Mouse (Mus musculus): ENCODE measurements at regions not wholly inside any gene's neighbourhood (a gene's known extent, or its start where the extent isn't known, plus 50 kb on each side); places are given as distances from the start of the nearest gene placed in this dataset.
"Not testable (repeated sequence)": the region's sequence is repeated elsewhere in the genome, so short reads cannot be mapped to it uniquely, and the experiment has no call there.

GRCm38 (mm10) chr12:90576103-90576502 is 162.1 kb downstream of the Dio2 start:
- Histone ChIP-seq H3K4me3 (replicated peaks; ENCODE audit: insufficient read depth, low read depth, low read length) (no peak overlapping the region), H3K27me3 (ENCODE audit: control insufficient read depth, insufficient read depth, low read length) (no peaks in the 10 kb centered on the region), H3K4me1 (ENCODE audit: control insufficient read depth, insufficient read depth, low read length) (no peaks in the 10 kb centered on the region; the same call in 1 of the 2 replicates), H3K27ac (ENCODE audit: insufficient read depth, low read length) (no peak overlapping the region)
- DNase-seq = no peak
- 80% methylated on average over 2 of the region's 2 CpGs for WGBS
- TF ChIP-seq POLR2A (IDR thresholded peaks at IDR 0.05; ENCODE audit: borderline replicate concordance, insufficient read depth, low read length) = no peak
- TF ChIP-seq CTCF (IDR thresholded peaks at IDR 0.05; ENCODE audit: borderline replicate concordance, insufficient read depth, low read depth, low read length) = no peak

- no peak for DNase-seq
- no peak overlapping the region for H3K4me3 ChIP-seq (replicated peaks; ENCODE audit: insufficient read depth, low read depth, low read length)
- no peaks in the 10 kb centered on the region; the same call in 1 of the 2 replicates for H3K4me1 ChIP-seq (ENCODE audit: control insufficient read depth, insufficient read depth, low read length)
- no peak overlapping the region for H3K27ac ChIP-seq (ENCODE audit: insufficient read depth, low read length)
- 91% methylated on average over 5 of the region's 5 CpGs for WGBS
- H3K27me3 ChIP-seq (ENCODE audit: control insufficient read depth, insufficient read depth, low read length) = no peaks in the 10 kb centered on the region
- TF ChIP-seq CTCF (IDR thresholded peaks at IDR 0.05; ENCODE audit: borderline replicate concordance, insufficient read depth, low read depth, low read length) (no peak), POLR2A (IDR thresholded peaks at IDR 0.05; ENCODE audit: borderline replicate concordance, insufficient read depth, low read length) (no peak)
Measured at GRCm38 (mm10) chr12:90571907-90572306, 166.3 kb downstream of the Dio2 start.

- Histone ChIP-seq H3K4me1 (ENCODE audit: control insufficient read depth, insufficient read depth, low read length) (no peaks in the 10 kb centered on the region; the same call in 1 of the 2 replicates), H3K4me3 (replicated peaks; ENCODE audit: insufficient read depth, low read depth, low read length) (no peak overlapping the region), H3K27me3 (ENCODE audit: control insufficient read depth, insufficient read depth, low read length) (no peaks in the 10 kb centered on the region), H3K27ac (ENCODE audit: insufficient read depth, low read length) (no peak overlapping the region)
- TF ChIP-seq POLR2A (IDR thresholded peaks at IDR 0.05; ENCODE audit: borderline replicate concordance, insufficient read depth, low read length) = no peak
- 3% methylated on average over 2 of the region's 2 CpGs for whole genome bisulfite sequencing
- peak; percentile 60 to 68 for DNase-seq
Measured at GRCm38 (mm10) chr12:90571506-90571905, 166.7 kb downstream of the Dio2 start.

GRCm38 (mm10) chr12:90566349-90566748 is 171.9 kb downstream of the Dio2 start:
- peak; percentile 72 to 78 for DNase-seq
- Histone ChIP-seq H3K27me3 (ENCODE audit: control insufficient read depth, insufficient read depth, low read length) (no peaks in the 10 kb centered on the region), H3K4me3 (replicated peaks; ENCODE audit: insufficient read depth, low read depth, low read length) (no peak overlapping the region), H3K4me1 (ENCODE audit: control insufficient read depth, insufficient read depth, low read length) (peaks cover 7% of the 10 kb centered on the region; the same call in 1 of the 2 replicates), H3K27ac (ENCODE audit: insufficient read depth, low read length) (peak overlapping the region; percentile 84)
- 73% methylated on average over 6 of the region's 6 CpGs for WGBS
- TF ChIP-seq POLR2A (IDR thresholded peaks at IDR 0.05; ENCODE audit: borderline replicate concordance, insufficient read depth, low read length) (no peak), CTCF (IDR thresholded peaks at IDR 0.05; ENCODE audit: borderline replicate concordance, insufficient read depth, low read depth, low read length) (peak; percentile 68)

- peaks cover 7% of the 10 kb centered on the region; the same call in 1 of the 2 replicates for H3K4me1 ChIP-seq (ENCODE audit: control insufficient read depth, insufficient read depth, low read length)
- no peak overlapping the region for H3K4me3 ChIP-seq (replicated peaks; ENCODE audit: insufficient read depth, low read depth, low read length)
- peak; percentile 71 to 90 for DNase-seq
- WGBS = 11% methylated on average over 3 of the region's 3 CpGs
- TF ChIP-seq POLR2A (IDR thresholded peaks at IDR 0.05; ENCODE audit: borderline replicate concordance, insufficient read depth, low read length) = no peak
- no peaks in the 10 kb centered on the region for H3K27me3 ChIP-seq (ENCODE audit: control insufficient read depth, insufficient read depth, low read length)
- peak overlapping the region; percentile 9 for H3K27ac ChIP-seq (ENCODE audit: insufficient read depth, low read length)
Measured at GRCm38 (mm10) chr12:90565051-90565450, 173.2 kb downstream of the Dio2 start.

GRCm38 (mm10) chr12:90564594-90564993 is 173.6 kb downstream of the Dio2 start:
- DNase-seq = peak; percentile 36 to 49
- H3K27ac ChIP-seq (ENCODE audit: insufficient read depth, low read length) = peak overlapping the region; percentile 9
- not testable (repeated sequence) for H3K4me3 ChIP-seq (replicated peaks; ENCODE audit: insufficient read depth, low read depth, low read length); H3K4me1 ChIP-seq (ENCODE audit: control insufficient read depth, insufficient read depth, low read length); H3K27me3 ChIP-seq (ENCODE audit: control insufficient read depth, insufficient read depth, low read length)
- 71% methylated on average over 19 of the region's 22 CpGs for WGBS

- no peak for TF ChIP-seq POLR2A (IDR thresholded peaks at IDR 0.05; ENCODE audit: borderline replicate concordance, insufficient read depth, low read length)
- Histone ChIP-seq H3K4me3 (replicated peaks; ENCODE audit: insufficient read depth, low read depth, low read length) (no peak overlapping the region), H3K27me3 (ENCODE audit: control insufficient read depth, insufficient read depth, low read length) (no peaks in the 10 kb centered on the region), H3K27ac (ENCODE audit: insufficient read depth, low read length) (no peak overlapping the region), H3K4me1 (ENCODE audit: control insufficient read depth, insufficient read depth, low read length) (no peaks in the 10 kb centered on the region)
- DNase-seq = no peak
- 89% methylated on average over 5 of the region's 5 CpGs for WGBS
Measured at GRCm38 (mm10) chr12:90542361-90542760, 195.9 kb downstream of the Dio2 start.
